Comparison of ENCODE assay signal across 8 mouse cellular contexts in the genomic region with DNA sequence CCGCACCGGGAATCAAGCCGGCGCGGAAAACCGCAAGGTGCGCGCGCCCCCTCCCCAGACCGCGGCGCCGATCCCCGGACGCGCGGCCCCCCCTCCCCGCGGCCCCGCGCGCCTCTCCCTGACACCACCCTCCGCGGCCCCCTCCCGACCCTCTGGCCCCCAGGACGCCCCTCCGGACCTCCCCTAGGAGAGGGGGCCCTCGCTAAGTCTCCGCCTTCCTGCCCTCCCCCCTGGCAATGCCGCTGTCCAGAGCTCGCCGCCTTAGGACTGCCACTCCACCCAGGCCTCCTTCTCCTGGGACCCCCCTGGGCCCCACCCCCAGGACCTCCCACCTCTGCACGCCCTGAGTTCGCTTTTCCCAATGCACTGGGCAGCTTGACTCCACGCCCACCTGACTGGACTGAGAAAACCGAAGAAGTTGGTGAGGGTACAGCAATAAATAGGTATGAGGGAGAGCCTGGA. TPM values are rescaled to one million over a fixed set of nuclear protein-coding genes. Genes with fewer than 3 reads are reported as not detected.
A peak's percentile ranks its signal among the peaks of the same experiment; 100 is the strongest.
DNase-seq lines count a peak whose midpoint lies in the region; ATAC-seq lines count a peak whose summit lies in the region.

Gene Gm42517, minus strand, starts transcription at position 52 of the 462 bp plus-strand sequence.

- H3K4me1 ChIP-seq in lung, embryonic 16.5 days (replicated peaks; ENCODE audit: control insufficient read depth, insufficient read depth, low read length): peaks cover 22% of the 10 kb centered on the region
- peaks cover 13% of the 10 kb centered on the region for H3K4me1 ChIP-seq in forebrain, embryonic 14.5 days (ENCODE audit: control insufficient read depth, insufficient read depth, low read length)
- H3K4me1 ChIP-seq in midbrain, embryonic 14.5 days (ENCODE audit: control insufficient read depth, insufficient read depth, low read length): peaks cover 19% of the 10 kb centered on the region

- H3K4me2 ChIP-seq in lung, embryonic 16.5 days (ENCODE audit: low read depth, low read length): peak within 1 kb of the TSS; percentile 97
- peak within 1 kb of the TSS; percentile 85 for H3K4me2 ChIP-seq in forebrain, embryonic 14.5 days (ENCODE audit: low read length)
- peak within 1 kb of the TSS; percentile 69 for H3K4me2 ChIP-seq in midbrain, embryonic 14.5 days (ENCODE audit: low read length)

- H3K36me3 ChIP-seq in lung, embryonic 16.5 days (ENCODE audit: control insufficient read depth, insufficient read depth, low read length): no peaks in the 10 kb centered on the region
- H3K36me3 ChIP-seq in forebrain, embryonic 14.5 days (ENCODE audit: control insufficient read depth, insufficient read depth, low read length): no peaks in the 10 kb centered on the region
- H3K36me3 ChIP-seq in midbrain, embryonic 14.5 days (ENCODE audit: control insufficient read depth, insufficient read depth, low read length): no peaks in the 10 kb centered on the region

- H3K9ac ChIP-seq in lung, embryonic 16.5 days (ENCODE audit: low read length): peak within 1 kb of the TSS; percentile 57
- H3K9ac ChIP-seq in forebrain, embryonic 14.5 days (ENCODE audit: low read length): peak within 1 kb of the TSS; percentile 63
- peak within 1 kb of the TSS; percentile 68 for H3K9ac ChIP-seq in midbrain, embryonic 14.5 days (replicated peaks; ENCODE audit: low read length)

- peak; percentile 10 to 57 for DNase-seq in adrenal gland, adult (ENCODE audit: inconsistent age in 2 of 2, low spot score in 1 of 2)
- no peak for DNase-seq in adrenal gland, postnatal 4 days (ENCODE audit: low spot score in 2 of 2)
- no peak for DNase-seq in lung, postnatal 14 days
- DNase-seq in forebrain, embryonic 14.5 days (ENCODE audit: low spot score): no peak
- DNase-seq in layer of hippocampus, postnatal 14 days (ENCODE audit: low spot score in 2 of 2): peak in 1 of 2 experiments; percentile 34
- peak; percentile 25 for DNase-seq in midbrain, embryonic 14.5 days

- peak within 1 kb of the TSS; percentile 57 for H3K4me3 ChIP-seq in lung, embryonic 16.5 days (ENCODE audit: low read length)
- peak within 1 kb of the TSS; percentile 55 for H3K4me3 ChIP-seq in forebrain, embryonic 14.5 days (ENCODE audit: low read depth, low read length)
- peak within 1 kb of the TSS; percentile 61 for H3K4me3 ChIP-seq in midbrain, embryonic 14.5 days (replicated peaks; ENCODE audit: low read depth, low read length)

- ATAC-seq in lung, embryonic 16.5 days (ENCODE audit: low read depth): 0 out of 2 replicates have a peak, but pooled peaks have one; percentile 27
- ATAC-seq in forebrain, embryonic 14.5 days: peak; percentile 38; the same call in 1 of the 2 replicates
- peak; percentile 51; the same call in 1 of the 2 replicates for ATAC-seq in midbrain, embryonic 14.5 days (ENCODE audit: low FRiP score, low TSS enrichment)
- ATAC-seq in inflammation-experienced regulatory T-cells, adult 6 months: no peak

- no peaks in the 10 kb centered on the region for H3K9me3 ChIP-seq in lung, embryonic 16.5 days (ENCODE audit: control insufficient read depth, low read length)
- H3K9me3 ChIP-seq in forebrain, embryonic 14.5 days (replicated peaks; ENCODE audit: control insufficient read depth, low read length): no peaks in the 10 kb centered on the region
- no peaks in the 10 kb centered on the region for H3K9me3 ChIP-seq in midbrain, embryonic 14.5 days (ENCODE audit: control insufficient read depth, low read length)

- no peak within 1 kb of the TSS for H3K27ac ChIP-seq in lung, embryonic 16.5 days (ENCODE audit: low read length)
- no peak within 1 kb of the TSS for H3K27ac ChIP-seq in forebrain, embryonic 14.5 days (ENCODE audit: low read depth, low read length)
- 0 out of 2 replicates have a peak within 1 kb of the TSS, but pooled peaks have one; percentile 8 for H3K27ac ChIP-seq in midbrain, embryonic 14.5 days (replicated peaks; ENCODE audit: low read depth, low read length)

- peaks cover 78% of the 10 kb centered on the region for H3K27me3 ChIP-seq in lung, embryonic 16.5 days (ENCODE audit: control insufficient read depth, insufficient read depth, low read depth, low read length)
- peaks cover 81% of the 10 kb centered on the region for H3K27me3 ChIP-seq in forebrain, embryonic 14.5 days (replicated peaks; ENCODE audit: control insufficient read depth, insufficient read depth, low read length)
- peaks cover 80% of the 10 kb centered on the region for H3K27me3 ChIP-seq in midbrain, embryonic 14.5 days (ENCODE audit: control insufficient read depth, insufficient read depth, low read length)

- under 1% methylated on average over 14 of the region's 36 CpGs for WGBS in lung, embryonic 16.5 days
- 0% methylated on average over 18 of the region's 36 CpGs for WGBS in forebrain, embryonic 14.5 days
- WGBS in midbrain, embryonic 14.5 days: 4% methylated on average over 27 of the region's 36 CpGs

RNA-seq across cellular contexts. Expression of gene Gm42517, which starts in this region (rescaled TPM):
- under 1 TPM; 0.53 to 0.76 TPM for total RNA-seq in adrenal gland, postnatal 4 days (2021)
- not detected in 2 replicates for polyA plus RNA-seq in lung, embryonic 16.5 days (2015; fragmentation: Nextera tagmentation; extraction: Ambion mirVana)
- polyA plus RNA-seq in forebrain, embryonic 14.5 days (2014; fragmentation: Nextera tagmentation; extraction: Ambion mirVana): 0.75 and 1.1 TPM in 2 replicates
- total RNA-seq in layer of hippocampus, postnatal 14 days (2021): 10 to 100 TPM; 67.5 to 69.3 TPM
- polyA plus RNA-seq in midbrain, embryonic 14.5 days (2014; fragmentation: Nextera tagmentation; extraction: Ambion mirVana): 2.8 and 3.9 TPM in 2 replicates
- not detected for polyA plus RNA-seq in inflammation-experienced regulatory T-cells, adult 6 months (2017; shearing (Covaris generic))

Comparison
In these comparisons a context has a peak if more than half of its experiments do, and no peak if none do; other contexts are left out.
1. RNA of gene Gm42517 (total RNA-seq): 67.5 to 69.3 TPM in layer of hippocampus, postnatal 14 days; 0.53 to 0.76 TPM in adrenal gland, postnatal 4 days; every median in the first group is over 10 times any median in the second.
2. DNase-seq: peak in adrenal gland, adult (2 of 2) and midbrain, embryonic 14.5 days (single experiment); none in adrenal gland, postnatal 4 days (0 of 2), lung, postnatal 14 days (single experiment) and forebrain, embryonic 14.5 days (single experiment).
3. Peak in ATAC-seq, H3K4me3 ChIP-seq, H3K9ac ChIP-seq and H3K4me2 ChIP-seq in lung, embryonic 16.5 days; RNA of the gene not detected or under 1 TPM.
4. Peak in every context shown above with its lines, with median percentiles within 50 percentile points of each other: H3K4me2 ChIP-seq, H3K4me3 ChIP-seq and H3K9ac ChIP-seq.